Mouse (Mus musculus): Measurements from ENCODE around the gene Chl1.

GRCm38 (mm10) chr6:103612626-103613025 lies 102.2 kb downstream of the Chl1 start:
- TF ChIP-seq CHD2 (IDR thresholded peaks at IDR 0.05; ENCODE audit: low read depth, low read length) (no peak), ZC3H11A (IDR thresholded peaks at IDR 0.05; ENCODE audit: borderline replicate concordance, low read depth, low read length) (no peak)

All from ES-E14 (cell line).